Mouse (Mus musculus) stomach, postnatal 0 days (tissue): ENCODE measurements at regions not wholly inside any gene's neighbourhood (a gene's known extent, or its start where the extent isn't known, plus 50 kb on each side); places are given as distances from the start of the nearest gene placed in this dataset.

Experiments
- CTCF ChIP-seq: IDR thresholded peaks from 2 replicates; pipeline ENCODE4 v1.5.1; 2016; ENCODE audit warnings: antibody characterized with exemption, low read depth, mild to moderate bottlenecking, moderate library complexity
- EP300 ChIP-seq: optimal IDR thresholded peaks from 2 replicates; pipeline ENCODE3; 2016; ENCODE audit warnings: antibody characterized with exemption

DNA sequence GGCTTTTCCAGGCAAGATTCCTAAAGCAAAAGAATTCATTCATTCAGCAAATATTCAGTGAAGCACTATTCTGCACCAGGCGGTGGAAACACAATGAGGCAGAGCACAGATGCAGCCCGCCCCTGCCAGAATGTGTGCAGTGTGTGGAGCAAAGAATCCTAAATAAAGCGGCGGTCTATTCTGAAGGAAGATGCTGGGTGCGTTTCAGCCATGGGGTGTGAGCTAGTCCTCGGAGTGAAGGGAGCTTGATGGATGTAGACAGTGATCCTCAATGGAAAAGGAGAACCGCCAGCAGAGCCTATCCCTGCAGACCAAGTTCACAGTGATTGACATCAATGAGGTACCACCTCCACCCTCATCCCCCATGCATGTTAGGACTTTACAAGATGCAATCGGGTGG, 206.2 kb downstream of the H2al1j start:
- TF ChIP-seq CTCF: no peak
- TF ChIP-seq EP300: no peak
